Mouse (Mus musculus): Measurements from ENCODE around the gene Cfap61.

Gene Cfap61

GRCm38 (mm10) chr2:146225818-146226217 lies 291.2 kb downstream of the Cfap61 start:
- DNase-seq, result no peak

GRCm38 (mm10) chr2:146226484-146226883 lies 291.9 kb downstream of the Cfap61 start:
- DNase-seq, result peak in 1 of 2 experiments; percentile 25

- DNase-seq, result no peak
These were observed 293.1 kb downstream of the Cfap61 start for GRCm38 (mm10) chr2:146227646-146228045.

GRCm38 (mm10) chr2:146228435-146228834 lies 293.9 kb downstream of the Cfap61 start:
- DNase-seq, result no peak

GRCm38 (mm10) chr2:146231485-146231884 lies 296.9 kb downstream of the Cfap61 start:
- no peak for DNase-seq

GRCm38 (mm10) chr2:146239196-146239747 lies 304.7 kb downstream of the Cfap61 start:
- no peak for DNase-seq

- no peak for DNase-seq
These were observed 309.5 kb downstream of the Cfap61 start for GRCm38 (mm10) chr2:146244049-146244448.

- no peak for DNase-seq
These were observed 310.8 kb downstream of the Cfap61 start for GRCm38 (mm10) chr2:146245401-146245800.

- no peak for DNase-seq
These were observed 312.0 kb downstream of the Cfap61 start for GRCm38 (mm10) chr2:146246409-146247075.

GRCm38 (mm10) chr2:146247576-146247975 lies 313.0 kb downstream of the Cfap61 start:
- DNase-seq, result no peak

GRCm38 (mm10) chr2:146249033-146249432 lies 314.4 kb downstream of the Cfap61 start:
- no peak for DNase-seq

GRCm38 (mm10) chr2:146250236-146250904 lies 315.8 kb downstream of the Cfap61 start:
- DNase-seq, result no peak

- DNase-seq, result no peak
These were observed 319.8 kb downstream of the Cfap61 start for GRCm38 (mm10) chr2:146254387-146254786.

GRCm38 (mm10) chr2:146255636-146256035 lies 321.1 kb downstream of the Cfap61 start:
- no peak for DNase-seq

GRCm38 (mm10) chr2:146256321-146256875 lies 321.8 kb downstream of the Cfap61 start:
- no peak for DNase-seq

GRCm38 (mm10) chr2:146257037-146257436 lies 322.5 kb downstream of the Cfap61 start:
- DNase-seq, result peak in 1 of 2 experiments; percentile 3

- no peak for DNase-seq
These were observed 323.0 kb downstream of the Cfap61 start for GRCm38 (mm10) chr2:146257609-146258008.

- DNase-seq, result peak in 1 of 2 experiments; percentile 5
These were observed 324.3 kb downstream of the Cfap61 start for GRCm38 (mm10) chr2:146258736-146259469.

- DNase-seq, result no peak
These were observed 325.4 kb downstream of the Cfap61 start for GRCm38 (mm10) chr2:146259787-146260560.

- DNase-seq, result no peak
These were observed 326.6 kb downstream of the Cfap61 start for GRCm38 (mm10) chr2:146261146-146261545.

- DNase-seq, result no peak
These were observed 327.6 kb downstream of the Cfap61 start for GRCm38 (mm10) chr2:146262215-146262614.

- DNase-seq, result no peak
These were observed 328.4 kb downstream of the Cfap61 start for GRCm38 (mm10) chr2:146262966-146263365.

Data from lung, adult 18-20 months (tissue).